Mouse (Mus musculus) hindlimb bud, embryonic 11.5 days (tissue): ENCODE data around the gene Chst12.

ENCODE experiments used
- DNase-seq: peaks from one replicate; pipeline ENCODE4 v3.0.0-alpha.2; 2012; ENCODE audit warnings: low read depth, low spot score; ENCODE audit errors: extremely low spot score

Gene Chst12

DNA sequence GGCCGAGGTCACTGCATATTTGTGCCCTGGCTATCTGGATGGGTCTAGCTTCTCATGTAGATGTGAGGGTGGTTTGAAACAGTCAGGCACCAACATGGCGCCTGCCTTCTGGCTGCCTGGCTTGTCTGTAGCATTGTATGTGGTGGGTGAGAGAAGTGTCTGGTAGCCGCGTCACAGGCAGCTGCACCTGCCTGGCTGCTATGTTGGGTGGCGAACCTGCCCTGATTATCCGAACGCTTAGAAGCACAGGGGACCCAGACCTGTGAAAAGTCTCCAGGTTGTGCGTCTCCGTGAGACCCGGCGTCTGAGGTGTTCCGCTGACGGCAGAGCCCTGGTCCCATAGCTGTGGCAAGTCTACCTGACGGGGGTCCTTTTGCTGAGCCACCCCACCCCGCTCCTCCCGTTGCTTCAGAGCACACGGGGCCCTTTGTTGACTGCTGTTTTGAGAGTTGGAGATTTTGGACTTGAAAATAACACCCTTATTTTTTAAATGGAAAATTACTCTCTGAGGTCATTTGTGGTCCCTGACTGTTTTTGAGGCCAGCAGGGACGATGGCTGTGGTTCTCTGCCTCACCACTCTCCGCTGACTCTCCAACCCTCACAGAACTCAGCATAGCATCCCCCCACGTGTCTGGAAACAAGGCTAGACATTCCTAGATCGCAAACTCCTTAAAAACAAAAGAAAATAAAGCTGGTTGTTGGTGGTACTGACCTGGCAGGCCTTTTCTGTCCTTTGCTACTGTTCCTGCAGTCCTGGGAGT is 12.0 kb downstream of the Chst12 start:
- no peak for DNase-seq

DNA sequence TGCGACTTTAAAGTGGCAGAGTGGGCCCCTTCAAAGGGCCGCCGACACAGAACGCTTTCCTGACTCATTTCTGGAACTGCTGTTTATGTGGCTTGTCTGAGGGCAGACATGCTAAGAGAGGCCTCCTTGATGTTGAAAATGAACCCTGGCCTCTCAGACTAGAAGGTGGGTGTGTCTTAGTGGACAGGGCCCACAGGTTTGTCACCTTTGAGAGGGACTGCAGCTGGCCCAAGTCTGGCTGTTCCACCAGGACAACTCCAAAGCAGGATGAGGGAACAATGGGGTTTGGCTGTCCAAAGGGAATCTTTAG is 12.5 kb downstream of the Chst12 start:
- no peak for DNase-seq

GRCm38 (mm10) chr5:140521196-140521595 is 15.8 kb downstream of the Chst12 start:
- DNase-seq: no peak

GRCm38 (mm10) chr5:140526754-140527153 is 21.4 kb downstream of the Chst12 start:
- no peak for DNase-seq

GRCm38 (mm10) chr5:140538111-140538683 is 32.8 kb downstream of the Chst12 start:
- DNase-seq: no peak

DNA sequence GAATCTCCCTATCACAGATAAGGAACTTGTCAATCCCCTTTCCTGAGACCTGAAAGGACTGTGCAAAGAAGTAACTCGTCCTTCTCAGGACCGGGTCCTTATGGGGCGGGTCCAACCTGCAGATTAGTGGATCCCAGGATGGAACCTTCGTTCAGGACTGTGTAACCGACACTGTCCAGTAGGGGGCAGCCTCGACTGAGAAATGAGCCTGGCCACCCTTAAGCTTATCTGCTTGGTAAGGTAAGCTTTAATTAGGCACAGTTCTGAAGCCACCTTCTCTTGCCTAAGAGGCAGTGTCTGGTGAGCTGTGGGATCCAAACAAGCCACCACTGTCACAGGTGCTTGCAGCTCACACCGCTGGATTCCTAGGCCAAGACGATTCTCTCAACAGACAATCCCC is 34.8 kb downstream of the Chst12 start:
- peak; percentile 61 for DNase-seq

- DNase-seq: no peak
Measured at GRCm38 (mm10) chr5:140542811-140543575, 37.6 kb downstream of the Chst12 start.

GRCm38 (mm10) chr5:140545651-140546050 is 40.3 kb downstream of the Chst12 start:
- no peak for DNase-seq

- DNase-seq: no peak
Measured at GRCm38 (mm10) chr5:140546332-140546731, 41.0 kb downstream of the Chst12 start.

- DNase-seq: no peak
Measured at GRCm38 (mm10) chr5:140549306-140550047, 44.1 kb downstream of the Chst12 start.

DNA sequence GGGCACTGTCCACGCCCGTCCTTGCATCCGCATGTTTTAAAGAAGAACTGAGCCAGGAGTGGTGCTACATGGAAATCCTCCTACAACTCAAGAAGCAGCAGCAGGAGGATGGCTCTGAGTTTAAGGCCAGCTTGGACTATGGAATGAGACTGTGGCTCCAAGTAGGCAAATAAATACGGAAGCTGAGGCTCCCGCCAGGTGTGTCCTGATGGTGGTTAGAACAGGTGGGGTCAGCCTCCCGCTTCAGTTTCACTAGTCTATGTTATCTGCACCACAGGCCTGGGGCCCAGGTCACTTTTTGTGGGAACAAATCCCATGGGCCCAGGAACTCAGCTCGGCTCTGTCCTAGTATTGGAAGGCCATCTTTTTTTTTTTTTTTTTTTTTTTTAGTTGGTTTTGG is 48.4 kb downstream of the Chst12 start:
- DNase-seq: no peak

DNA sequence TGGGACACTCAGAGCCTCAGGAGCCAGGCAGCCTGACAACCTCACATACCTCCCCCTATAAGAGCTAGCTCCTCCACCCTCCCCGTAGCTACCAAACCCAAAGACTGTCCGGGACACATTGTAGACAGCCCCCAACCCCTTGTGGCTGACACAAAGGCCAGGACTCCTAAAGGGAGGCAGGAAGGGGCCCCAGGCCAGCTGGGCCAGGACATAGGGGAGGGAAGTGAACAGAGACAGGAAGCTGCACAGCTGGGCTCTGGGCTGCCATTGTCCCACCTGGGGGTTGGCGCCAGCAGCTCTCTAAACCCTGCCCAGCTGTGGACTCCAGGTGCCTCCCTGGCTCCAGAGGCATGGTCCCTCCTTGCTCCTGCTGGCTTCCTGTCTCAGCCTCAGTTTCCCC is 51.5 kb downstream of the Chst12 start:
- DNase-seq: no peak

- no peak for DNase-seq
Measured at GRCm38 (mm10) chr5:140562601-140563000, 57.3 kb downstream of the Chst12 start.

GRCm38 (mm10) chr5:140564896-140565295 is 59.5 kb downstream of the Chst12 start, which contains the start of gene Grifin:
TSS of gene Grifin (minus strand) at chr5:140565071.
- DNase-seq: no peak

DNA sequence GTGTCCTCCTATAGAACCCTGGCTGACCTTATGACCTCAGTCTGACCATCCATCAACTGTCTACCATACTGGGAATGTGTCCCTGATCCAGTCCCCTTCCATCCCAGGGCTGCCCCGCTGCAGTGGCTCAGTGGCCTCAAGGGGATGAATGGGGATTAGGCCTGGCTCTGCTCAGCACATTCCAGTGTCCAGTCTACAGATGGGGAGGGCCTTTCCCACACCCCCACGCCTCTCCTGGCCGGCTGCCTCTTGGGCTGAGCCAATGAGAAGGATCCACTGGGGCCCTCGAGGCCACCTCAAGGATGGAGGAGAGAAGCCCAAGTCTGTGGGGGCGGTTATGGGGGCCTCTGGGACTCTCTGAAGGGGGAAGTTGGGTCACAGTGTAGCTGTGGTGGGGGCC is 60.1 kb downstream of the Chst12 start:
- no peak for DNase-seq

DNA sequence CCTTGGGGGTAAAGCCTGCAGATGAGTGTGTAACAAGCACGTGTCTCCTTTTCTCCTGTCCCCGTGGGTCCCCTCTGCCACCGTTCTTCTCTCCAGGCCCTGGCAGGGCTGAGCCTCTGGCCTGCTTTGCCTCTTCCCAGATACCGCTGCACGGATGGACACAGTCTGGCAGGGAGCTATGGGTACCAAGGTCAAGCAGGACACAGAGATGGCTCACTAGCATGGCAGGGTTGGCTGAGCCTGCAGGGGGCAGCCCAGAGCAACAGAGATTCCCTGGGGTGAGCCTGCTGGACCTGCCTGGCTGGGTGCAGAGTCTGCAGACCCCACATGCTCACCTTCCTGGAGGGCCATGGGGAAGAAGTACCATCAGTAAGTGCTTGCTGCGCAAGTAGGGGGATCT is 60.5 kb downstream of the Chst12 start:
- no peak for DNase-seq

GRCm38 (mm10) chr5:140566271-140566670 is 60.9 kb downstream of the Chst12 start:
- DNase-seq: no peak

DNA sequence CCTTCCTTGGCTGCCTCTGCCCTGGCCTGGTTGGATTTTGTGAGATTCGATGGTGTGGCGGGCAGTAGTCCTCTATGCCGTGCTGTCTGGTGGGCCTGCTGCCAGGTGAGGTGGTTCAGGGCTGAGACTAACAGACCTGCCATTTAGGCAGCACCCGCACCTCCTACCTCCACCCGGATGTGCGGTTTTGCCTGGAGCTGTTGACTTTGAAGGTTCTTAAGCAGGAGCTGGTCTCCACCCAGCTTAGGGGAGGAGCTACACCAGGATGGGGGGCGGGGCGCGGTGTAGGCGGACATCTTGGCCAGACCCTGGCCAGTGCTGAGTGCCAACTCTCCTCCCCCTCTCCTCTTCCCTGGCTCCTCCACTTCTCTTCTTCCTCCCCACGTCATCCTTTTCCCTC is 62.0 kb downstream of the Chst12 start:
- no peak for DNase-seq

DNA sequence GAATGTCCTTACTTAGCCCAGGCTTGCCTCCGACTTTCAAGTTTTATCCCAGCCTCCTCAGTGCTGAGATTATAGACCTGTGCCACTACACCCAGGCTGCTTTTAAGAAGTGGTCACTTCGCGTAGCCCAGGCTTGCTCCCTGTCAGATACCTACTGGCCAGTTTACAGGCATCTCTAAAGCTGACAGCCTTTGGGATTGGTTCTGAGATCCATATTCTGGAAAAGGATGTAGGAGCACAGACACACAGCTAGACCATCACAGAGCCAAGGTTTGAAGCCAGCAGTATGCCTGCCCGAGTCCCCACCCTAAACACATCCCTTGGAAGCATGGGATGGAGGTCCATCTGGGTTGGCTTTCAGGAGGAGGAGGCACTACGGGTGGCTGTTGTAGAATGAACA is 62.4 kb downstream of the Chst12 start:
- DNase-seq: no peak

GRCm38 (mm10) chr5:140568321-140568970 is 63.1 kb downstream of the Chst12 start:
- peak; percentile 35 for DNase-seq

DNA sequence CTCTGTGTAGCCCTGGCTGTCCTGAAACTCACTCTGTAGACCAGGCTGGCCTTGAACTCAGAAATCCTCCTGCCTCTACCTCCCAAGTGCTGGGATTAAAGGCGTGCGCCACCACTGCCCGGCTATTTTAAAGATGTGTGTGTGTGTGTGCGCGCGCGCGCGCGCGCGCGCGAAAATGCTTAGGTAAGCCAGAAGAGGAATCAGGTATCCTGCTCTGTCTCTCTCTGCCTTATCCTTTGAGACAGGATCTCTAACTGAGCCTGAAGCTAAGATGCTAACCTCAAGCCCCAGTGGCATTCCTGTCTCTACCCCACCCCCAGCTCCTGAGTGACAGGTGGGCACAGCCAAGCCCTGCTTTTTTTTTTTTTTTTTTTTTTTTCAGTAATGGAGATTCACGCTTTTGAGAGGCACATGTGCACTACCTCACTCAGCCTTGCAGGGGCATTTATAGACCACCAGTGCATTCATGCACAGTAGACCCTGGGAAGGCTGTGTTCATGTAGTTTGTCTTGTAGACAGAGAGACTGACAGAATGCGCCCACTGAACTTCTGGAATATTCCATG is 63.8 kb downstream of the Chst12 start:
- no peak for DNase-seq
